Mouse (Mus musculus): Measurements from ENCODE around the gene Gm5431. TPM values are rescaled to one million over a fixed set of nuclear protein-coding genes. Genes with fewer than 3 reads are reported as not detected.

Gm5431 gene
- polyA plus RNA-seq, 1 experiment from 2014 or later, result 0.10 TPM

Other genes with a start within 250 kb of the Gm5431 start
- gene Rack1, start 101.9 kb downstream of the Gm5431 start, polyA plus RNA-seq (2014; fragmentation: Nextera tagmentation; extraction: Ambion mirVana), result 592 and 633 TPM in 2 replicates
- gene Trim41, start 84.9 kb downstream of the Gm5431 start, polyA plus RNA-seq (2014; fragmentation: Nextera tagmentation; extraction: Ambion mirVana), result 3.6 and 3.9 TPM in 2 replicates
- gene Trim7, start 76.1 kb downstream of the Gm5431 start, polyA plus RNA-seq (2014; fragmentation: Nextera tagmentation; extraction: Ambion mirVana), result 0.40 and 0.73 TPM in 2 replicates
- 7.4 and 11.5 TPM in 2 replicates for gene Gm12184, start 75.6 kb downstream of the Gm5431 start, polyA plus RNA-seq (2014; fragmentation: Nextera tagmentation; extraction: Ambion mirVana)
- 2.2 and 2.3 TPM in 2 replicates for gene Irgm1, start 30.5 kb downstream of the Gm5431 start, polyA plus RNA-seq (2014; fragmentation: Nextera tagmentation; extraction: Ambion mirVana)
- gene Psme2b, start 44.0 kb upstream of the Gm5431 start, polyA plus RNA-seq (2014; fragmentation: Nextera tagmentation; extraction: Ambion mirVana), result 1.3 and 1.8 TPM in 2 replicates
- not detected in 2 replicates for gene Olfr56, start 76.7 kb upstream of the Gm5431 start, polyA plus RNA-seq (2014; fragmentation: Nextera tagmentation; extraction: Ambion mirVana)
- 0.20 and 0.29 TPM in 2 replicates for gene 9930111J21Rik1, start 77.2 kb upstream of the Gm5431 start, polyA plus RNA-seq (2014; fragmentation: Nextera tagmentation; extraction: Ambion mirVana)
- gene Gm12185, start 90.0 kb upstream of the Gm5431 start, polyA plus RNA-seq (2014; fragmentation: Nextera tagmentation; extraction: Ambion mirVana), result not detected in 2 replicates
- 0.05 TPM in 1 of 2 replicates, not detected in the other for gene Tgtp1, start 92.0 kb upstream of the Gm5431 start, polyA plus RNA-seq (2014; fragmentation: Nextera tagmentation; extraction: Ambion mirVana)
- 0.26 and 0.47 TPM in 2 replicates for gene 9930111J21Rik2, start 149.0 kb upstream of the Gm5431 start, polyA plus RNA-seq (2014; fragmentation: Nextera tagmentation; extraction: Ambion mirVana)
- not detected in 2 replicates for gene Tgtp2, start 162.0 kb upstream of the Gm5431 start, polyA plus RNA-seq (2014; fragmentation: Nextera tagmentation; extraction: Ambion mirVana)
- 0.40 and 0.41 TPM in 2 replicates for gene Ifi47, start 174.4 kb upstream of the Gm5431 start, polyA plus RNA-seq (2014; fragmentation: Nextera tagmentation; extraction: Ambion mirVana)
- gene Olfr1396, start 212.7 kb upstream of the Gm5431 start, polyA plus RNA-seq (2014; fragmentation: Nextera tagmentation; extraction: Ambion mirVana), result not detected in 2 replicates
- not detected in 2 replicates for gene Olfr1395, start 240.1 kb upstream of the Gm5431 start, polyA plus RNA-seq (2014; fragmentation: Nextera tagmentation; extraction: Ambion mirVana)